Mouse (Mus musculus) spleen, adult 18-20 months (tissue): ENCODE measurements around the gene Uvrag.
A peak's percentile ranks its signal among the peaks of the same experiment; 100 is the strongest.

ENCODE experiments used
- DNase-seq, 2 experiments: peaks; one replicate each; pipeline ENCODE4 v3.0.0; 2022; ENCODE audit warnings: mixed read lengths in 2 of 2

The Uvrag gene

GRCm38 (mm10) chr7:99162462-99162861 is 21.5 kb upstream of the Uvrag start:
- no peak for DNase-seq

- DNase-seq, result no peak
Measured at GRCm38 (mm10) chr7:99161961-99162360, 21.0 kb upstream of the Uvrag start.

GRCm38 (mm10) chr7:99161529-99161928 is 20.6 kb upstream of the Uvrag start:
- DNase-seq, result no peak

GRCm38 (mm10) chr7:99160995-99161394 is 20.1 kb upstream of the Uvrag start:
- no peak for DNase-seq

- no peak for DNase-seq
Measured at GRCm38 (mm10) chr7:99159446-99159845, 18.5 kb upstream of the Uvrag start.

GRCm38 (mm10) chr7:99158904-99159303 is 18.0 kb upstream of the Uvrag start:
- no peak for DNase-seq

- no peak for DNase-seq
Measured at GRCm38 (mm10) chr7:99158011-99158410, 17.1 kb upstream of the Uvrag start.

- DNase-seq, result no peak
Measured at GRCm38 (mm10) chr7:99156737-99157136, 15.8 kb upstream of the Uvrag start.

GRCm38 (mm10) chr7:99155311-99156289 is 14.7 kb upstream of the Uvrag start:
- no peak for DNase-seq

GRCm38 (mm10) chr7:99154648-99155151 is 13.8 kb upstream of the Uvrag start:
- no peak for DNase-seq

- DNase-seq, result no peak
Measured at GRCm38 (mm10) chr7:99153686-99154202, 12.8 kb upstream of the Uvrag start.

- no peak for DNase-seq
Measured at GRCm38 (mm10) chr7:99152756-99153155, 11.8 kb upstream of the Uvrag start.

GRCm38 (mm10) chr7:99151342-99151741 is 10.4 kb upstream of the Uvrag start:
- DNase-seq, result peak; percentile 91 to 96

GRCm38 (mm10) chr7:99149017-99149416 is 8.1 kb upstream of the Uvrag start:
- no peak for DNase-seq

- no peak for DNase-seq
Measured at GRCm38 (mm10) chr7:99147494-99147893, 6.6 kb upstream of the Uvrag start.

- peak; percentile 28 to 35 for DNase-seq
Measured at GRCm38 (mm10) chr7:99146906-99147305, 6.0 kb upstream of the Uvrag start.

GRCm38 (mm10) chr7:99146011-99146410 is 5.1 kb upstream of the Uvrag start:
- DNase-seq, result no peak

GRCm38 (mm10) chr7:99144616-99145015 is 3.7 kb upstream of the Uvrag start:
- DNase-seq, result no peak

GRCm38 (mm10) chr7:99143244-99143643 is 2.3 kb upstream of the Uvrag start:
- no peak for DNase-seq

GRCm38 (mm10) chr7:99141919-99142606 is 1.1 kb upstream of the Uvrag start:
- DNase-seq, result no peak

GRCm38 (mm10) chr7:99140511-99140910 is 430 bp downstream of the Uvrag start:
- no peak for DNase-seq

- no peak for DNase-seq
Measured at GRCm38 (mm10) chr7:99139841-99140491, 975 bp downstream of the Uvrag start.

GRCm38 (mm10) chr7:99137541-99137940 is 3.4 kb downstream of the Uvrag start:
- DNase-seq, result no peak
